Mouse (Mus musculus): Measurements from ENCODE around the gene Med20. TPM values are rescaled to one million over a fixed set of nuclear protein-coding genes. Genes with fewer than 3 reads are reported as not detected.

Med20 gene
- polyA plus RNA-seq, 1 experiment from 2014 or later = 46.9 TPM

DNA sequence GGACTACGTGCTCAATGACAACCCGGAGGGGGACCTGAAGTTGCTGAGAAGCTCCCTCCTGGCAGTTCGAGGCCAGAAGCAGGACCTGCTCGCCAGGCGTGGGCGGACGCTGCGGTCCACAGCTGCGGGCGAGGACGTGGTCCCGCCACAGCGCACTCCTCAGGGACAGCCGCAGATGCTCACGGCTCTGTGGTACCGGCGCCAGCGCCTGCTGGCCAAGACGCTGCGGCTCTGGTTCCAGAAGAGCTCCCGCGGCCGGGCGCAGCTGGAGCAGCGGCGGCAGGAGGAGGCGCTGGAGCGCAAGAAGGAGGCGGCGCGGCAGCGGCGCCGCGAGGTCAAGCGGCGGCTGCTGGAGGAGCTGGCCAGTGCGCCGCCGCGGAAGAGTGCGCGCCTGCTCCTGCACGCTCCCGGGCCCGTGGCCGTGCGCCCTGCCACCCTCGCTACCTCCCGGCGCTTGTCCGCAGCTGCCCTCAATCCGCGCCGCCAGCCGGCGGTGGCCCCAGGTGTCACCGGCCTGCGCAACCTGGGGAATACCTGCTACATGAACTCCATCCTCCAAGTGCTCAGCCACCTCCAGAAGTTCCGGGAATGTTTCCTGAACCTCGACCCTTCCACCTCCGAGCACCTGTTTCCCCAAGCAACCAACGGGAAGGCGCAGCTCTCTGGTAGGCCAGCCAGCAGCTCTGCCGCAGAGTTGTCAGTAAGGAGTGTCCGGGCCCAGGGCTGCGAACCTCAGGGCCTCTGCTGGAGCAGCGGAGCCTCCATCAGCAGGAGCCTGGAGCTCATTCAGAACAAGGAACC, 61.1 kb downstream of the Med20 start:
- DNase-seq (ENCODE audit: low spot score) = peak; percentile 12

Other genes with a start within 250 kb of the Med20 start
- gene Mrps10, start 242.7 kb upstream of the Med20 start, polyA plus RNA-seq (2015; fragmentation: Nextera tagmentation; extraction: Ambion mirVana) = 69.0 and 70.6 TPM in 2 replicates
- 0.40 and 0.57 TPM in 2 replicates for gene Guca1b, start 226.2 kb upstream of the Med20 start, polyA plus RNA-seq (2015; fragmentation: Nextera tagmentation; extraction: Ambion mirVana)
- gene Guca1a, start 211.0 kb upstream of the Med20 start, polyA plus RNA-seq (2015; fragmentation: Nextera tagmentation; extraction: Ambion mirVana) = 0.84 and 1.3 TPM in 2 replicates
- 0.46 and 0.53 TPM in 2 replicates for gene AI661453, start 175.0 kb upstream of the Med20 start, polyA plus RNA-seq (2015; fragmentation: Nextera tagmentation; extraction: Ambion mirVana)
- gene 1700001C19Rik, start 174.2 kb upstream of the Med20 start, polyA plus RNA-seq (2015; fragmentation: Nextera tagmentation; extraction: Ambion mirVana) = 0.99 and 1.4 TPM in 2 replicates
- gene Taf8, start 109.3 kb upstream of the Med20 start, polyA plus RNA-seq (2015; fragmentation: Nextera tagmentation; extraction: Ambion mirVana) = 28.0 and 30.8 TPM in 2 replicates
- gene Ccnd3, start 106.5 kb upstream of the Med20 start, polyA plus RNA-seq (2015; fragmentation: Nextera tagmentation; extraction: Ambion mirVana) = 1,113 and 1,146 TPM in 2 replicates
- gene Bysl, start 90 bp upstream of the Med20 start, polyA plus RNA-seq (2015; fragmentation: Nextera tagmentation; extraction: Ambion mirVana) = 21.3 and 22.4 TPM in 2 replicates
- gene Gm20517, start within 50 bp of the Med20 start, polyA plus RNA-seq (2015; fragmentation: Nextera tagmentation; extraction: Ambion mirVana) = 1.8 TPM in 2 replicates
- gene Usp49, start 19.1 kb downstream of the Med20 start, polyA plus RNA-seq (2015; fragmentation: Nextera tagmentation; extraction: Ambion mirVana) = 3.9 and 4.6 TPM in 2 replicates
- gene Tomm6, start 76.8 kb downstream of the Med20 start, polyA plus RNA-seq (2015; fragmentation: Nextera tagmentation; extraction: Ambion mirVana) = 431 and 452 TPM in 2 replicates
- 0.98 and 1.3 TPM in 2 replicates for gene Frs3, start 77.4 kb downstream of the Med20 start, polyA plus RNA-seq (2015; fragmentation: Nextera tagmentation; extraction: Ambion mirVana)
- gene Gm21981, start 82.9 kb downstream of the Med20 start, polyA plus RNA-seq (2015; fragmentation: Nextera tagmentation; extraction: Ambion mirVana) = 0.12 and 0.18 TPM in 2 replicates
- gene Prickle4, start 83.2 kb downstream of the Med20 start, polyA plus RNA-seq (2015; fragmentation: Nextera tagmentation; extraction: Ambion mirVana) = 0.81 and 1.2 TPM in 2 replicates
- 2.4 and 2.5 TPM in 2 replicates for gene Pgc, start 115.3 kb downstream of the Med20 start, polyA plus RNA-seq (2015; fragmentation: Nextera tagmentation; extraction: Ambion mirVana)
- gene Tfeb, start 125.4 kb downstream of the Med20 start, polyA plus RNA-seq (2015; fragmentation: Nextera tagmentation; extraction: Ambion mirVana) = 4.7 and 5.5 TPM in 2 replicates
- 3.5 and 3.7 TPM in 2 replicates for gene Mdfi, start 223.1 kb downstream of the Med20 start, polyA plus RNA-seq (2015; fragmentation: Nextera tagmentation; extraction: Ambion mirVana)